Mouse (Mus musculus): Measurements from ENCODE around the gene Adpgk.

Gene Adpgk

DNA sequence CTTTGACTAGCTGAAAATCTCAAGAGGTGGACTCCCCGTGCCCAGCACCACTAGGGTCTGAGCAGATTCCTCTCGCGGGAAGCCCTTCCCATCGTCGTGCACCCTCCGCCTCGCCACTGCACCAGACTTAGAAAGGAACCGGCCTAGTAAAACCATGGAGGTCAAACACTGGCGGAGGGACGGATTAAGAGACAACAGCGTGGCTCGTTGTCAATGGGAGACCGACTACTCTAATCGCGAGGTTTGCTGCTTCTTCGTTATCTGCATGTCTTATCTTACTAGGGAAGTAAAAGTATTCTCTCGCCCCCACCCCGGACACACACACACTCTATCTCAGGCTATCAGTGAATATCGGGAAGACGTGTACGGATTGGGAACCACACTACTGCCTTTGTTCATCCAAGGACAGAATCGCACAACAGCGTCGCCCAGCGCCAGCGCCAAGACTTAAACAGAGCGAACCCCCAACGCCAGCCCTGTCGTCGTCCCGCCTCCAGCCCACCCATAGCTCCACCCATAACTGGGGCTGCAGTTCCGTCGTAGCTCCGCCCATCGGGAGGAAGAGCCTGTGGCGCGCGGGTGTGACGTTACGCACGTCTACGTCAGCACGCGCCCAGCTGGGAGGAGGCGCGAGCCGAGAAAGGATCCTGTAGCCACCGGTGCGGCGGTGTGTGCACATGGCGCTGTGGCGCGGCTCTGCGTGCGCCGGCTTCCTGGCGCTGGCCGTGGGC lies at the start of gene Adpgk:
Adpgk (plus strand) TSS at position 602 of the 731 bp plus-strand sequence.
- DNase-seq: peak; percentile 97 to 98

DNA sequence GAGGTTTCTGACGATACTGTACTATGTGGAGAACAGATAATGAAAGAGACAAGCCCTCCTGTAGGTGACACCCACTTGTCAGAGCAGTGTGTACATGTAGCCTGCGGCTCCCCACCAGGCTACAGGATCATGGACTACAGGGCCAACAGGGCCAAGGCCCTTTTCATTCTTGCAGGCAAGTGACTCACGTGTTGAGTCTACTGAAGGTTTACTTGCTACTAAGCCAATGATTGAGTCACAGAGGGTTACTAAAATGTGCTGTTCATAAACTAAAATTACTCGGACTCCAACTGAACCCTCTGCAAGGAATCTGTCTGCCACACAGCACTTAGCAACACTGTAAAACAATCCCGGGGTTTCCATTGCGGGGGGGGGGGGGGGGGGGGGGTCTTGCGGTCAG lies 46.2 kb upstream of the Adpgk start:
- DNase-seq: no peak

DNA sequence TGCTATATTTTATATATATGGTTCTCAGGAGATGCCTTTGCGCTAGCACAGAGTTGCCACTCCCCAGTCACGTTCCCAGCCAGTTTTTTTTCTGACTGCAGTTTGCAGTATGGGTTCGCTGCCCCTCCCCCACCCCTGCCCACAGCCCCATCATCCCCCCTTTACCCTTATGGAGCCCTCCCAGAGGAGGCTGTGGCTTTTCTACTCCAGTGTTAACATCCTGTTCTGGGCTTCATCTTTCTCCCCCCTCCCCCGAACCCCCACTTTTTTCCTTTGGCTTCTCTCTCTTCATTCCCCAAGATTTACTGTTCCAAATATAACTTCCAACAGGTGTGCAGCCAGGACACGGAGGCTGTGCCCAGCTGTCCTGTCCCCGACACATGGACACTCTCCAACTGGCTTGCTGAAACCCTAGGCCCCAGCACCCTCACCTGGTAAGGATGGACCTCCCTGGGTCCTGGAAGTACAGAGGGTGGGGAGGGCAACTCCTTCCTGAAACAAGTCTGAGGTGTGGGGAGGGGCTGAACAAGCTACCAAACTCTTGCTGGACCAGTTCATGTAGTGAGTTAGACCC lies 44.8 kb upstream of the Adpgk start:
- DNase-seq: no peak

DNA sequence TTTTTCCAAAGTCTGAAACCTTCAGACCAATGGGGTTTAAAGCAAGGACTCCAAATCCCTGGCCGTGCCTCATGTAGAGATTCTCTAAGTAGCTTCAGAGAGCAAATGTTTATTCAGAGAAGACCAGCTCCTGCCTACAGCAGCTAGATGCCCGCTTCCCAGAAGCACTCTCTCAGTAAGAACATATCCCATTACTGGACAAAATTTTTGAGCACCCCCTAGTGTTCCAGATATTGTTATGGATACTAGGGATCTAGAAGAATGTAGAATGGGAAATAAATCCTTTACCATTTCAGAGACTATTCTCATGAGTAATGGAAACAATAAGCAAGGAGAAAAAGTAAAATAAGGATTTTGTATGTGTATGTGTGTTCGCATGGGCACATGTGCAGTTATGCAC lies 42.0 kb upstream of the Adpgk start:
- no peak for DNase-seq

DNA sequence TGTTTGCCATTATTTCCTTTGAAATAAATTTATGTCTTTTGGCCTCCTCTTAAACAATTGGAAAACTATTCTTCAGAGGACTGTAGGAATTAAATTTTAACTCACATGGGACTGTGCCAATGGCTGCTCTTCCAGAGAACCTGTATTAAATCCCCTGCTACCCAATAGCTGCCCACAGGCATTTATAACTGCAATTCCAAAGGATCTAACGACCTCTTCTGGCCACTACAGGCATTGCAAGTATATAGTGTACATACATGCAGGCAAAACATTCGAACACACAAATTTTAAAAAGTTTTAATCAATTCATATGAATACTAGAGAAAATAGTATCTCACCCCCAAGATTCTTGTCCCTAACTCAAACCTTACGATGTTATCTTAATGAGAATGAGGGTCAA lies 41.1 kb upstream of the Adpgk start:
- no peak for DNase-seq

DNA sequence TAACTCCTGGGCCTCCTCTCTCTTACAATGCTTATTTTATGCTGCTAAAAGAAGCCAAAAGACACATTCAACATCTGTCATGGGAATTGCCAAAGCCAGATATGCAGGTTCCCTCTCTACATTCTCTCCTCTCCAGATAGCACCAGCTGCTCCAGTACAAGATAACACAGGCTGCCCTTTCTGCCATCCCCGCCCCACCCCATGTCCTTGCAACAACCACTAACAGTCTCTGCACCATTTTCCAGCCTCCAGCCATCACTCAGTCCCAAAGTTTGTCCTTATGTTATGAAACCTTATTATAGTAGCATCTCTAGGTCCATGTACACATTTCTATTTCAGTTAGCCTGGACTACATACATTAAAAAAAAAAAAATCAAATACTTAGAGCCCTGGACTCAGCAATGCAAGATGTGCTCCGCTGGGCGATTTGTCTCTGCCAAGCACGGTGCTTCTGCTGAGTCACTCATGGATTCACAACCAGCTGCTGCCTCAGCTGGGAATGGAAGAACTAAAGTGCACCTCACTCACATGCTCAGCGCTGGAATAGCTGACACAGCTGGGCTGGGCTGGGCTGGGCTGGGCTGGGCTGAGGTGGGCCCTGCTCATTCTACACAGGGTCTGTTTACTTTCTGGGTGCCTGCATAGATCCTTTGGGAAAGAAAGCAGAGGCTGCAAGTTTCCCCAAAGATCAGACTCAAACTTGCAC lies 36.5 kb upstream of the Adpgk start:
- DNase-seq: no peak

DNA sequence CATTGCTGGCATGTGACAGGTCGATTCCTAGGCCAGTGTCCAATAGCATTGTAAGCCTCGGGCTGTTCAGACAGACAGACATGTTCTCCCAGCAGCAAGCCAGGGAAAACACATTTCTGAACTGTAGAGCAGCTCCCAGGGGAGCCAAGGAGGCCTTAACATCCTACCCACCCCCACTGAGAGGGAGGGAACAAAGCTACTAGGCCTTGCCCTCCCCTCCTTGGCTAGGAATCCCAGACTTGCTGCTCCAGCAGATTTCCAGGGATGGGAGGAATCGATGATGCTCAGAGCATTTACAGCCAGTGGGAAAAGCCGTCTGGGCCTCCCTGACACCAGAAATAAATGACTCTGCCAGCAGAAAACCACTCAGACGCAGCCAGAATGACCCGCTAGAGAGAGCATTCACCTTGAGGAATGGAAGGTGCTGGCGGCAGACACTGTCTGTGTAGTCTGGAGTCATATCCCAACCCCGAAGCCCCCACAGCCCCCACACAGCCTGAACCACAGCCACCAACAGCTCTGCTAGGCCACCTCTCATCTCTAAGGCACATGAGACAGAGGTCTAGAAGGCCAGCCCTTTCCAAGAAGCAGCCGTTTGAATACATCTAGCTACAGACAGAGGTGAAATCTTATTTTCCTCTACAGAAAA lies 31.4 kb upstream of the Adpgk start:
- DNase-seq: no peak

DNA sequence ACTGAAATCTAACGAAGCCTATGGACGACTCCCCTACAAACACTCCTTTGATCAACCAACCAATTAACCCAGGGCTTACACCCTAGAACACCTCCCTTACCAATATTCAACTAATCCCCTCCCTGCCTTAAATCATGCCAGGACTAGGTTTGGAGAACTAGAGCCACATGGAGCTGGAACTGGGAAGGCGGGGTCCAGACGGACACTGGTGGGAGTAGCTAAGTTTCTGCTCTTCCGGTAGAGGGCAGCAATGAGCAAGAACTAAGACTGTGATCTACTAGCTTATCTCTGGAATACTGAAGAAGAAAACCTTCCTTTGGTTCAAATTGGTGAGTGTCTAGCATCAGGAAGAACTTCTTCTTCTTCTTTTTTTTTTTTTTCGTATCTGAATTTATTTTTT lies 25.0 kb upstream of the Adpgk start:
- DNase-seq: peak in 1 of 2 experiments; percentile 7

DNA sequence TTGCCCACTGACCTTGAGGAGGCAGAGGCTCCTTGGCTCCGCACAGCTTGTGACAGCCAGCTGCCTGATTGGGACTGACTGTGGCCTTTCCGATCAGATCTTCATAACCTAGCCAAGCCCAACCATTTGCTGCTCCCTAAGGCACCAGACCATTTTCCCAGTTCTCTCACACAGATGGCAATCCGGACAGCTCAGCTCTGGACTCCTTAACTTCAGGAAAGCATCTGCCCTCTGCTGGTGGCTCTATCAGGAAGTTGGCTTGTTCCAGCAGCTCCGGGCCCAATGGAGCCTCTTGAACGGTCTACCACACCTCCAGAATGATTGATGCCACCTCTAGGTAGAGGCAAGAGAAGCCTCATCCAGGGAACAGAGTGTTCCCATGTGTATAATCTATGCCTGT lies 21.6 kb upstream of the Adpgk start:
- DNase-seq: no peak

DNA sequence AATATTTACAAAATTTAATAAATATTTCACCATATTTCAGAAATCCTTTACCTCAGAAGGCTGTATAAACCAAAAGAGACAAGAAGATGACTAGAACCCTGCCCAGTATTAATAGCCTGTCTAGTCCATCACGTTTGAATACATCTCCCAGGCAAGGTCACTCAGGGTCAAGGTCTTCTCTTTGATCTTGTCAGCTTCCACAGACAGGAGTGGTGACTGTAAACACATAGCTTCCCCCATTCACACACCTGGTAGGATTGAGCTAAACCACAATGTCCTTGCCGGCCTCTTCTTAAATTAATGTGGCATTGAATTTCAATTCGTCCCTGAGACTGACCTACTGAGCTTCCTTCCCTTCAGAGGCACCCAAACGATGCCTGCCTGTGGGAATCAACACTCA lies 20.3 kb upstream of the Adpgk start:
- DNase-seq: no peak

DNA sequence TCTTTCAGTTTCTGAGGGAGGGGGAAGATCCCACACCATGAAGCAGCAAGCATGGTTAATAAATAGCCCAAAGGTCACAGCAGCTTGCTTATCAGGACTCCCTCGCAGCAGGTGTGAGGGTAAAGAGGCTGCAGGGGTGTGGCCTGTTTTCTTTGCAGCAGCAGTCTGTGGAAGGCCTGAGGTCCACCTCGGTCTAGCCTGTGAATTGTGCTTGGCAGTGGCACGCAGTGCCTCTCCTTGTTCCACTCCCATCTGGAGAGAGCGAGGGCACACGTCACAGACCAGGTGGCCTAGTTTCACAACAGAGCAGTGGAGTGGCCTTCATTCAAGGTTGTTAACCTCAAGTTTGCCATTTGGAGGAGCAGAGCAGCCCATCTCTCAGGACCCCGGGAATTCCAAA lies 19.6 kb upstream of the Adpgk start:
- no peak for DNase-seq

DNA sequence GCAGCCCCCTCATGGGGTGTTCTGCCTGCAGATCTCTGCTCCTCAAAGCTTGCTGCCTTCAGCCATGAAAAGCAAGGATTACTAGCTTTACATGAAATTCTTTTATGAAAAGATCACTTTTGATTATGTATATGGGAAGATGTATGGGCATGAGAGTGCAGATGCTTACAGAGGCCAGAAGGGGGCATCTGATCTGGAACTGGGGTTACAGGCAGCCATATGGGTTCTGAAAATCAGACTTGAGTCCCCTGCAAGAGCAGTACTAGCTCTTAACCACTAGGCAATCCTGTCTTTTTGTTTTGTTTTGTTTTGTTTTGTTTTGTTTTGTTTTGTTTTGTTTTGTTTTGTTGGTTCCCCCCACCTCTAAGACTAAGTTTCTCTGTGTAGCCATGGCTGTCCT lies 18.2 kb upstream of the Adpgk start:
- DNase-seq: no peak

DNA sequence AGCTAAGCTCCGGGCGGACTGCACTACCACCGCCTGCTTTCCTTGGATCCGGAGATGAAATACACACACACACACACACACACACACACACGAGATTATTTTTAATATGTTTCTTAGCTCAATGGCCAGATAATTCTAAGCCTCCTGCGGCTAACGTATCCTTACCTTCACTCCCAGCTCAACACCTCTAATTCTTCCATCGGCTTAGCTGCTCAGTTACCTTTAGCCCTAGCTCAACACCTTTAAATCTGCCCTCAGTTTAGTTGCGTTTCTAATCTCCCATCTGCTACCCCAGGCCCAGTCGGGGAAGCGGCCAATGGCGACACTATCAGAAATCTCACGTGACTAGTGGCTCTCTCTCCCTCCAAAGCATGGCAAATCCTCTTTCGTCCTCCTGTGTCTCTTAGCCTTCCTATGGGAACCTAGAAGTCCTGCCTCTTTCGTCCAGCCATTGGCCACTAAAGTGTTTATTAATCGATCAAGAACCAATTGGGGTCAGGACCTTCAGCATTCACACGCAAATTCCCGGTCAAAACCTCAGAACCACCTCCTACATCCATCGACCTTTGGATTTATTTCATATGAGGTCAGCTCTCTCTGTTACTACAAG lies 16.4 kb upstream of the Adpgk start:
- no peak for DNase-seq

DNA sequence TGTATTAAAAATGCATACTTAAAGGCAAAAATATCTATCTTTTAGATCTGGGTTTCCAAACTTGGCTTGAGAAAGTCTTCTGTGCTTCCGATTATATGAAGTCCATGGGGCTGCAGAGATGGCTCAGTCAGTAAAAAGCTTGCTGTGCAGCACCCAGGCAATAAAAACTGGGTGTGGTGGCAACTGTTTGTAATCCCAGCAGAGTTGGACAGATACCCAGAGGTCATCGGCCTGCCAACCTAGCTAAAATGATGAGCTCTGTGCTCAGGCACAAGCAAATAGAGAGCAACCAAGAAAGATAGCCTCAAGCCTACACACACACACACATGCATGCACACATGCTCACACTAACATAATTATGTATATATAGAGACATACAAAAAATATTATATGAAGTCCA lies 13.2 kb upstream of the Adpgk start:
- no peak for DNase-seq

DNA sequence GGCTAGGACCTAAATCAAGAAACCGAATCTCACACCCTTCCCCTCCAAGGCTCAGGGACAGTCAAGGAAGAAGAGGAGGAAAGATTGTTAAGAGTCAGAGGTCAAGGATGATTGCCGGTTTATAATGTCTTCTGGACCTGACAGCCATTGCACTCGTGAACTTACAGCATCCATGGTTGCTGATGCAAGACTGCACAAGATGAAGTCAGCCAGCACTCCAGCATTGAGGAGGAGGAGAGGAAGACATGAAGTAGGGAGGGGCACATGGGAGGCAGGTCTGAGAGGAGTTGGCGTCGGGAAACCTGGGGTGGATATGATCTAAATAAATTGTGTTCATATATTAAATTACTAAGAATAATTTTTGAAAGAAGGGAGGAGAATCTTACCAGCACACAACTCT lies 12.7 kb upstream of the Adpgk start:
- DNase-seq: no peak

DNA sequence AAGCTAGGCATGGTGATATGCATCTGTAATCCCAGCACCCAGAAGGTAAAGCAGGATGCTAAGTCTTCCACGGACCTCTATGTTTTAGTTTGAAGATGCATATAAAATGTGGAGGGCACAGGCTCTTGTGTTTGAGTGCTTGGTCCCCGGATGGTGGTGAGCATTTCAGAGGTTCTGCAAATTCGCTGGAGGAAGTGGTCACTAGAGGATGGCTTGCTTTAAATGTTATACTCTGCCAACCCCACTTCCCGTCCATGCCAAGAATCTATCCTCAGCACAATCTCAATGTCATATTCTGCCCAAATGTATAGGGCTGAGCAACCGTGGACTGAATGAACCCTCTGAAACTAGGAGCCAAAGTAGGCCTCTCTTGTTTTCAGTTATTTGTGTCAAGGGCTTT lies 10.5 kb upstream of the Adpgk start:
- DNase-seq: no peak

DNA sequence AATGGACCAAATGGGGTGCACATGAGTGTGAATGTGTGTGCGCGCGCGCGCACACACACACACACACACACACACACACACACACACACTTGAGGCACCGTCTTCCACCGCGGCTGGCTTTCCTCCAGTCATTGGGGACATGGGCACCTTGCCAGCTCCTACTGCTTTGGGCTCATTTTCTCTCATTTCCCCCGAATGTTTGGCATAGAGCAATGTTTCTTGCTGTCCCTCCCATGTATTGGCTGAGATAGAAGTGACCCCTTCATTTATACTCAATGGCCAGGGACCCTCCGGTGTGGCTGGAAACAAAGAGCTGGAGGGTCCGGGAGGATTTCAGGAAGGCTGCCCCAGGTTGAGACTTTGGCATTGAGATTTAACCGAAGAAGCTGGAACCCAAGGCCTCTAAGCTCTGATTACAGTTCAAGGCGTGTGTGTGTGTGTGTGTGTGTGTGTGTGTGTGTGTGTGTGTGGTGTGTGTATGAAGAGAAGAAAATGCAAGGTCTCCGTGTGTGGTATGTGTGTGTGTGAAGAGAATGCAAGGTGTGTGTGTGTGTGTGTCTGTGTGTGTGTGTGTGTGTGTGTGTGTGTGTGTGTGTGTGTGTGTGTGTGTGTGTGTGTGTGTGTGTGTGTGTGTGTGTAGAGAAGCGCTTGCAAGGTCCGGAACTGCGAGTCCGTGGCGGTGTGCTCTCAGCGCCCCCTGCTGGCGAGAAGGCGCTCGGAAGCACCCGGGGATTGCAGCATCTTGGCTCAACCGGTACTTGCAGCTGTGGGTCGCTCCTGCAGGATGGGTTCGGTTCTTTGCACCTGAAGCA lies 9.3 kb upstream of the Adpgk start:
- DNase-seq: peak; percentile 35 to 70

DNA sequence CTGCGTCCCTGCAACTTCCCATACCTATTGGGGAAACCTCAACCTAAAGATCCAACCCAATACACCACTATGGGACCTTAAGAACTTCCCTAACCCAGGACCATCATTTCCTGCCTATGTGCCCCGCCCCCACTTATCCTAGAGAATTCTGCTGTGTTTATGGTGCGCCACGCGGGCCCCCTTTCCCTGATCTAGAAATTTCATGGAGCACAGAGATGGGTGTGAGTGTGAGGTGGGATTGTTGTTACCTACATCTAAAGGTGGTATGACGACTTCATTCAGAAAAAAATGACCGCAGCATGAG lies 8.7 kb upstream of the Adpgk start:
- DNase-seq: no peak

DNA sequence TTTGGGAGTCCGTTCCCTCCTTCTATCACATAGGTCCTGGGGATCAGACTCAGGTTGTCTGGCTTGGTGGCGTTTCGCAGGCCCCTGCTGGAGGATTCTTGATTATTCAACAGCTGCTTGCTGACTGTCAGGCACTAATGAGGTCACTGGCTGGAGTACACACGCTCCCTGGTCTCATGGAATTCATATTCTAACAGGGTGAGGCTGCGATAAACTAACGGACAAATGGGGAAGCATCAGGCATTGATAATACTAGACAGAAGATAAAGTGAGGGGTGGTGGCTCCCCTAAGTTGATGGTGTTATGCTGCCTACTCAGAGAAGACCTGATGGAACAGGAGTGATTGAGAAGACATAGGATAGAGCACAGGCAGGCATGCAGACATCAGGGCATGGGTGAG lies 5.7 kb upstream of the Adpgk start:
- DNase-seq: no peak

DNA sequence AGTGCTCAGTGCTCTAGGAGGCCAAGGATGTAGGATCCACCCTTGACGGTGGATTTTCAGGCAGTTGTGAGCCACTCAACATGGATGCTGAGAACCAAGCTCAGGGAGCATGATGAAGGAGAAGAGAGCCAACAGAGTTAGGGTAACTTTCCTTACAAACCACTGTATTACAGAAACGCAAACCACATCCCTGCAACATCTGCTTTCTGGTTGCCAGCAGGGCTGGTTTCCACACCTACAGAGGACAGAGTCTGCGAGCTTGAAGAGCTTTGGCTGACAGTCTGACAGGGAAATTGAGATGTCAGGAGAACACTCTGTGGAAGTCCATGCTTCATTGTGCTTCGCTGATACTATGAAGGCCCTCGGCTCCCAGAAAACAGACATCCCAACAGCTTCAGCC lies 3.3 kb upstream of the Adpgk start:
- DNase-seq: no peak

DNA sequence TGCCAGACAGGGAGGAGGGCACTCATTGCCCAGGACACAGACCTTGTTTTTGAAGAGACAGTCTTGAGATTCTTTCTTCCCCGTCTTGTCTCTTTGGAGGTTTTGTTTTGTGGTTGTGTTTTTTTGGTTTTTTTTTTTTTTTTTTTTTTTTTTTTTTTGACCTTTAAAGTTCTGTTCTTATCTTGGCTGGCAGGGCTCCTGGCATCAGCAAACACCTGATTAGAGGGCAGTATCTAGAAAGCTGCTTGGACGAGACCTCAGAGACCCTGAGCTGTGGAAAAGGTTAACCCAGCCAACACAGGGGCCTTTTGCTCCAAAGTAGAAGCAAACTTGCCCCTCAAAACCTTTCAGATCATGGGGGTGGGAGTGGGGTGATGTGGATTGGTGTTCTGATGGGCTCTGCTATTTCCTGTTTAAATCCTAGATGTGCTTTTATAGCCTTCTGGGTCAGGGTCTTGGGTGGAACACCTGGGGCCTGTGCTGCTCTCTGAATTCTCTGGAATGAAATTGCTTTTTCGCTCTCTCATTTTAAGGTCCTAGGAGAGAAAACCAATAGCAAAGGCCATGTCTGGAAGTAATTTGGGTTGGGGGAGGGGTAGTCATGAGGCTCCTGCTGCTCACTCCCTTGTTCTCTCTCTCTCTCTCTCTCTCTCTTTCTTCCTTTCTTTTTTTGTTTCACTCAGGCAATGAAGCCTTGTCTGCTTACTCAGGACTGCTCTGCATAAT lies 2.5 kb upstream of the Adpgk start:
- DNase-seq: no peak

DNA sequence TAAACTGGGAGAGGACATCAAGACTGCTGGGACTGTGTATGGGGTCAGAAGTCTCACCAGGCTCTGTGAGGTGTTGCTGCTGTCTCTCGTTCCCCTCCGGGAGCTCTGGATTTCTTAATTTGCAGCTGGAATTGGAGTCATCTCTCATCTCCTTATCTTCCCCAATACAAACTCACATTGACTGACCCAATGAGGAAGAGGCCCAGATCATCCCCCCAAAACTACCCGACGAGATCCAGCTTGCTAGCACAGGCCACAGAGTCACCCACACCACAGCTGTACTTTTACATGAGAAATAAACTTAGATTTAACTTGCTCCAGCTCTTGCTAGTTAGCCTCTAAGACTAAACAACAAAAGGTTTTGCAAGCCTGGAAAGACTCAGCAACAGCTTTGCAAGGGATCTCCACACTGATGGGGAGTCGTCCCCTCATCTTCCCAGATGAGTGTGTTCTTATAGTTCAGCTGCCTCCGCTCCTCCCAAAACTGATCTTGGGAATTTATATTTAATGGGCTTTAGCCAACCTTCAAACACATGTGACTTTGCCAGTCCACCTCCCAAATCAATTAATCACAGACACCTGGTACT lies 1.7 kb upstream of the Adpgk start:
- no peak for DNase-seq
